Mouse (Mus musculus) thymus, postnatal 36 days (tissue): ENCODE measurements around the gene Ahdc1.

ENCODE experiments used
- DNase-seq, 2 experiments: peaks; one replicate each; pipeline ENCODE4 v3.0.0; 2022; ENCODE audit warnings: mixed read lengths in 2 of 2

Ahdc1 gene

GRCm38 (mm10) chr4:133040241-133040904 is 29.3 kb downstream of the Ahdc1 start:
- DNase-seq, result no peak

- no peak for DNase-seq
These were observed 31.2 kb downstream of the Ahdc1 start for GRCm38 (mm10) chr4:133042244-133042643.

GRCm38 (mm10) chr4:133042651-133043635 is 31.9 kb downstream of the Ahdc1 start:
- DNase-seq, result no peak

- no peak for DNase-seq
These were observed 33.0 kb downstream of the Ahdc1 start for GRCm38 (mm10) chr4:133043798-133044646.

- no peak for DNase-seq
These were observed 33.6 kb downstream of the Ahdc1 start for GRCm38 (mm10) chr4:133044647-133045094.

GRCm38 (mm10) chr4:133045771-133046474 is 34.9 kb downstream of the Ahdc1 start:
- no peak for DNase-seq

- DNase-seq, result no peak
These were observed 35.8 kb downstream of the Ahdc1 start for GRCm38 (mm10) chr4:133046691-133047352.

- no peak for DNase-seq
These were observed 36.5 kb downstream of the Ahdc1 start for GRCm38 (mm10) chr4:133047353-133048105.

- DNase-seq, result no peak
These were observed 38.2 kb downstream of the Ahdc1 start for GRCm38 (mm10) chr4:133049071-133049920.

GRCm38 (mm10) chr4:133050196-133050836 is 39.3 kb downstream of the Ahdc1 start:
- DNase-seq, result no peak

- DNase-seq, result no peak
These were observed 39.9 kb downstream of the Ahdc1 start for GRCm38 (mm10) chr4:133050837-133051549.

GRCm38 (mm10) chr4:133051550-133051865 is 40.4 kb downstream of the Ahdc1 start:
- no peak for DNase-seq

GRCm38 (mm10) chr4:133052029-133052745 is 41.1 kb downstream of the Ahdc1 start:
- no peak for DNase-seq

GRCm38 (mm10) chr4:133052995-133053572 is 42.0 kb downstream of the Ahdc1 start:
- DNase-seq, result no peak

- DNase-seq, result no peak
These were observed 43.5 kb downstream of the Ahdc1 start for GRCm38 (mm10) chr4:133054530-133054929.

- no peak for DNase-seq
These were observed 44.3 kb downstream of the Ahdc1 start for GRCm38 (mm10) chr4:133055163-133055951.
